Mouse (Mus musculus): ENCODE data around the gene Aknad1. TPM values are rescaled to one million over a fixed set of nuclear protein-coding genes. Genes with fewer than 3 reads are reported as not detected.

Aknad1 gene
- polyA plus RNA-seq, 1 experiment from 2014 or later, result not detected

DNA sequence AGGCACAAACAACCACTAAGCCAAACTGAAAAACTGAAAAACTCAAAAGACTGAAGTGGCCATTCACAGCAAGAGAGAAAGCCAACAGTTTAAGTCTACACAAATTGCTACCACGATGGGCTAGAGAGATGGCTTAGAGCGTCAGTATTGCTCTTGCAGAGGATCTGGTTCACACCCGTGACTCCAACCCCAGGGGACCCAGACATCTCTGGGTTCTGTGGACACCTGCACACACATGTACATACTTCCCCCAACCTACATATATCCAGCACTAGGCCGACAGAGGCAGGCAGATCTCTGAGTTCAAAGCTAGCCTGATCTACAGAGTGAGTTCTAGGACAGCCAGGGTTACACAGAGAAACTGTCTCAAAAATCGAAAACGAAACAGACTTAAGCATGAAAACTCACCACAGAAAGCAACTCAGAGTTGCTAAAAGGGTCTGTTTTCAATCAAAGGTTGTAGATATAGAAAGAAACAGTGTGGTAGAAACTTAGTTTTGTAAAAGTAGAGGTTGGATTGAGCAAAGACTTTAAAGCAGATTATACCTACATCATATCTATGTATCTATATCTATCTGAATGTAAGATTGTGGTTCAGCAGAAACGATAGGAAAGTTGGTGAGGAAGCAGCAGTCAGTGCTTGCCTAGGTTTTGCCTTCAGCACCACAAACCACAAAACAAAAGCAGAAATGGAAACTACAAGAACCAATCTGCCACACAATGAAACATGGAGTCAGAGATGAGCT lies 56.3 kb downstream of the Aknad1 start:
- H3K9me3 ChIP-seq (ENCODE audit: control insufficient read depth, low read length), result no peaks in the 10 kb centered on the region
- H3K36me3 ChIP-seq (ENCODE audit: control insufficient read depth, insufficient read depth, low read length), result peaks cover 88% of the 10 kb centered on the region
- no peak overlapping the region for H3K27ac ChIP-seq (replicated peaks in 1 of 2; ENCODE audit: control insufficient read depth in 1 of 2, insufficient read depth in 1 of 2, low read depth in 2 of 2, low read length in 2 of 2)
- ATAC-seq (ENCODE audit: insufficient number of reproducible peaks, insufficient read depth, low FRiP score, low read depth), result no peak
- no peak overlapping the region for H3K9ac ChIP-seq (ENCODE audit: low read length)
- H3K4me2 ChIP-seq (ENCODE audit: low read length), result no peak overlapping the region
- no peaks in the 10 kb centered on the region for H3K4me1 ChIP-seq (ENCODE audit: control insufficient read depth in 2 of 2, insufficient read depth in 2 of 2, low read length in 2 of 2)
- H3K4me3 ChIP-seq (ENCODE audit: control insufficient read depth in 1 of 2, insufficient read depth in 1 of 2, low read depth in 1 of 2, low read length in 2 of 2), result no peak overlapping the region
- WGBS, result 90% methylated on average over 7 of the region's 7 CpGs
- H3K27me3 ChIP-seq (ENCODE audit: control insufficient read depth, insufficient read depth, low read length), result no peaks in the 10 kb centered on the region

DNA sequence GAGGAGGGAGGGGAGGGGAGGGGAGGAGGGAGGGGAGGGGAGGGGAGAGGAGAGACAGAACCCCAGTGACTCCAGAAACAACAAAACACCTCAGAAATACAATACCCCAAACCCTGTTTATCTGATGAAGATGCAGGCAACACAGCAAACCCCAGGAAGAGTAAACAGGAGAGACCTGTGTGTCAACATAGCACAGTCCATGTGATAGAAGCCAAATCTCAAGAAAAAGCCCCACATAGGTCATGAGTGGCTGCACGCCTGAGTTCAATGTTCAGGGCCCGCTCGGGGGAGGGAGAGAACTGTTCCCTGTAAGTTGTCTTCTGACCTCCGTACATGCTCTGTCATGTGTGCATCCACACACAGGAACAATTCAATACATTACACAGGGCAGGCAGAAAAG lies 56.9 kb downstream of the Aknad1 start:
- Histone ChIP-seq H3K4me1 (ENCODE audit: control insufficient read depth in 2 of 2, insufficient read depth in 2 of 2, low read length in 2 of 2) (no peaks in the 10 kb centered on the region), H3K27ac (replicated peaks in 1 of 2; ENCODE audit: control insufficient read depth in 1 of 2, insufficient read depth in 1 of 2, low read depth in 2 of 2, low read length in 2 of 2) (no peak overlapping the region), H3K4me3 (ENCODE audit: control insufficient read depth in 1 of 2, insufficient read depth in 1 of 2, low read depth in 1 of 2, low read length in 2 of 2) (no peak overlapping the region), H3K4me2 (ENCODE audit: low read length) (no peak overlapping the region), H3K27me3 (ENCODE audit: control insufficient read depth, insufficient read depth, low read length) (no peaks in the 10 kb centered on the region), H3K9me3 (ENCODE audit: control insufficient read depth, low read length) (no peaks in the 10 kb centered on the region), H3K36me3 (ENCODE audit: control insufficient read depth, insufficient read depth, low read length) (peaks cover 91% of the 10 kb centered on the region), H3K9ac (ENCODE audit: low read length) (no peak overlapping the region)
- WGBS, result 96% methylated on average over 4 of the region's 4 CpGs
- no peak for ATAC-seq (ENCODE audit: insufficient number of reproducible peaks, insufficient read depth, low FRiP score, low read depth)

DNA sequence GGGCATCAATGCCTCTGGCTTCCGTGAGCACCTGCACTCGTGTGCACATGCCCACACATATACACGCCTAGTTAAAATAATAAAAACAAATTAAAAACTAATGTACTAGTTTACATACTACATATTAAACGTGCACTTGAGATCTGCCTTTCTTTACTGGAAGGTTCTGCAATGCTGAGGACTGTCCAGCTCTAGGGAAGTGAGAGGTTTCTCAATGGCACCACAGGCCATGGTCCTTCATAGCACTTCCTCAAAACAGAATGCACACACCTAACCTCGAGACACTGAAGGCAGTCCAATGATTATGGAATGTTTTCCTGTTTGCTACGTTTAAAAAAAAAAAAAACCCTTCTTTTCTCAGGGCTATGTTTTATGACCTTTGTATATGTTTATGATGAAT lies 58.3 kb downstream of the Aknad1 start:
- no peaks in the 10 kb centered on the region for H3K4me1 ChIP-seq (ENCODE audit: control insufficient read depth in 2 of 2, insufficient read depth in 2 of 2, low read length in 2 of 2)
- H3K9ac ChIP-seq (ENCODE audit: low read length), result no peak overlapping the region
- H3K4me2 ChIP-seq (ENCODE audit: low read length), result no peak overlapping the region
- 90% methylated on average over 6 of the region's 6 CpGs for WGBS
- no peak overlapping the region for H3K27ac ChIP-seq (replicated peaks in 1 of 2; ENCODE audit: control insufficient read depth in 1 of 2, insufficient read depth in 1 of 2, low read depth in 2 of 2, low read length in 2 of 2)
- H3K27me3 ChIP-seq (ENCODE audit: control insufficient read depth, insufficient read depth, low read length), result no peaks in the 10 kb centered on the region
- peaks cover 91% of the 10 kb centered on the region for H3K36me3 ChIP-seq (ENCODE audit: control insufficient read depth, insufficient read depth, low read length)
- H3K9me3 ChIP-seq (ENCODE audit: control insufficient read depth, low read length), result no peaks in the 10 kb centered on the region
- no peak overlapping the region for H3K4me3 ChIP-seq (ENCODE audit: control insufficient read depth in 1 of 2, insufficient read depth in 1 of 2, low read depth in 1 of 2, low read length in 2 of 2)
- ATAC-seq (ENCODE audit: insufficient number of reproducible peaks, insufficient read depth, low FRiP score, low read depth), result no peak

DNA sequence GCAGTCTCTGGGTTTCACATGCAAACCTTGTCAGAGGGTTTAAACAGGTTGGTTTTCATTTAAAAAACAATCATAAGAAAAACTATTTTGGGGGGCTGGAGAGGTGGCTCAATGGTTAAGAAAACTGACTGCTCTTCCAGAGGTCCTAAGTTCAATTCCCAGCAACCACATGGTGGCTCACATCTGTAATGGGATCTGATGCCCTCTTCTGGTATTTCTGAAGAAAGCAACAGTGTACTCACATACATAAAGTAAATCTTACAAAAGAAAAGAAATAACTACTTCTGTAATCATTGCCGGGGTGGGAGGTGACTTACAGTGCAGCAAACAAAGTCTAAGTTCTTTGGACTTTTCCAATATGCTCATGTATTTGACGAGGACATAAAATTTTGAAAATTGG lies 58.9 kb downstream of the Aknad1 start:
- no peak overlapping the region for H3K9ac ChIP-seq (ENCODE audit: low read length)
- H3K27ac ChIP-seq (replicated peaks in 1 of 2; ENCODE audit: control insufficient read depth in 1 of 2, insufficient read depth in 1 of 2, low read depth in 2 of 2, low read length in 2 of 2), result no peak overlapping the region
- no peak overlapping the region for H3K4me2 ChIP-seq (ENCODE audit: low read length)
- WGBS, result 87% methylated on average over 2 of the region's 2 CpGs
- no peaks in the 10 kb centered on the region for H3K27me3 ChIP-seq (ENCODE audit: control insufficient read depth, insufficient read depth, low read length)
- peaks cover 94% of the 10 kb centered on the region for H3K36me3 ChIP-seq (ENCODE audit: control insufficient read depth, insufficient read depth, low read length)
- no peaks in the 10 kb centered on the region for H3K9me3 ChIP-seq (ENCODE audit: control insufficient read depth, low read length)
- no peak overlapping the region for H3K4me3 ChIP-seq (ENCODE audit: control insufficient read depth in 1 of 2, insufficient read depth in 1 of 2, low read depth in 1 of 2, low read length in 2 of 2)
- ATAC-seq (ENCODE audit: insufficient number of reproducible peaks, insufficient read depth, low FRiP score, low read depth), result no peak
- H3K4me1 ChIP-seq (ENCODE audit: control insufficient read depth in 2 of 2, insufficient read depth in 2 of 2, low read length in 2 of 2), result no peaks in the 10 kb centered on the region

DNA sequence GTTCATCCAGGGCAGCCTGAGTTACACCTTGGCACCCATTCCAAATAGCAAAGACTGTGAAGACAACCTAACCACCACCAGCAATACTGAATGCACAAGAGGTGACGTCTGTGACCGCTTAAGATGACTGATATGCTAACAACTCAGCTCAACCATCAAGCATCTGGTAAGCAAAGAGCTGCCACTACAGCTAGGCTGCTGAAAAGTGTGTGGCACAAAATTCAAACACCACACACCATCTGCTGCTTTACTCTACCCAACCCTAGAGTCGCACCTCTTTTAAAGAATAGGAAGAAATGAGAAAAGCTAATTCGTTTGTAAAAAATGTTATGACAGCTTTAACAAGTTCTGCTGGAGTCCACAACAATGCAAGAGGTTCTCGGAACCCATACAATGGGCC lies 66.2 kb downstream of the Aknad1 start:
- no peak overlapping the region for H3K9ac ChIP-seq (ENCODE audit: low read length)
- H3K9me3 ChIP-seq (ENCODE audit: control insufficient read depth, low read length), result no peaks in the 10 kb centered on the region
- H3K27ac ChIP-seq (replicated peaks in 1 of 2; ENCODE audit: control insufficient read depth in 1 of 2, insufficient read depth in 1 of 2, low read depth in 2 of 2, low read length in 2 of 2), result peak overlapping the region; percentile 55 to 57; a peak in 2 of 4 replicates
- H3K4me2 ChIP-seq (ENCODE audit: low read length), result no peak overlapping the region
- H3K4me3 ChIP-seq (ENCODE audit: control insufficient read depth in 1 of 2, insufficient read depth in 1 of 2, low read depth in 1 of 2, low read length in 2 of 2), result no peak overlapping the region
- 0 out of 2 replicates have a peak, but pooled peaks have one; percentile 35 for ATAC-seq (ENCODE audit: insufficient number of reproducible peaks, insufficient read depth, low FRiP score, low read depth)
- peaks cover 0 to 9% of the 10 kb centered on the region in 2 experiments; a peak in 2 of 4 replicates for H3K4me1 ChIP-seq (ENCODE audit: control insufficient read depth in 2 of 2, insufficient read depth in 2 of 2, low read length in 2 of 2)
- peaks cover 74% of the 10 kb centered on the region for H3K36me3 ChIP-seq (ENCODE audit: control insufficient read depth, insufficient read depth, low read length)
- 63% methylated on average over 5 of the region's 5 CpGs for WGBS
- no peaks in the 10 kb centered on the region for H3K27me3 ChIP-seq (ENCODE audit: control insufficient read depth, insufficient read depth, low read length)

DNA sequence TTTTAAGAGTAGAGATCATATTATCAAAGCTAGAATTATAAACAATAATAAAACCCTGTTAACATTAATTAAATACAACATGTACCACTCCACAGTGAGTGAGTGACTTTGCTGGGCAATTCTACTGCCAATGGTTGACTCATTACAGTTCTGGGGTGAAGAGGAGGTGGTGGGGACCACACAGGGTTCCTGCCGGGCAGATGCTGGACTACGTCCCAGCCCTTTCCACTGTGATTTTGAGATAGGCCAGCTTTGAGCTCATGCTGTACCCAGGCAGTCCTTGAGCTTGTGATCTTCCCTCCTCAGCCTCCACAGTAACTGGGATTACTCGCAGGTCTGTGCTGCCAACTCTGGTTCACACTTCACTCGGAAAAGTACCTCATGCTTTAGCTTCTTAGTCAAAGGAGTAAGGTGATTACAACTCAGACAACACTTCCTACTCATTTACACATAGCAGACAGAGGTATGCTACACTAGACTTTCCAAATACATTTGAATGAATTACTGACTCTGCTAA lies 71.3 kb downstream of the Aknad1 start:
- no peak for ATAC-seq (ENCODE audit: insufficient number of reproducible peaks, insufficient read depth, low FRiP score, low read depth)
- H3K36me3 ChIP-seq (ENCODE audit: control insufficient read depth, insufficient read depth, low read length), result peaks cover 67% of the 10 kb centered on the region
- WGBS, result 60% methylated on average over 4 of the region's 4 CpGs

DNA sequence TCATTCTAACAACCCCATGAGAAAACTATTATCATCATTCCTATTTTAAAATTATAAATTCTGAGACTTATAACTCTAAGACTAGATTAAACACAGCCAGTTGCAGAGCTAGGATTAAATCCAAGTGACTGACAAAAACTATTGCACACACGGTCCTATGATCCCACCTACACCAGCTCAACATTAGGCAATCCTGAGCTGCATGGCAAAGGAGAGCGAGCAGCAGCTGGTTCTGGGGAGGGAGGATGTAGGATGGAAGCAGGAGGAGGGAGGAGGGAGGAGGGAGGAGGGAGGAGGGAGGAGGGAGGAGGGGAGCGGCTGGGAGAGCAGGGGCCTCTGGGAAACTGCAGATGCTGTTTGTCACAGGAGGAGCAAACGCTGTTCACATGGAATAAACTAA lies 76.2 kb downstream of the Aknad1 start:
- Histone ChIP-seq H3K9me3 (ENCODE audit: control insufficient read depth, low read length) (no peaks in the 10 kb centered on the region), H3K4me1 (ENCODE audit: control insufficient read depth in 2 of 2, insufficient read depth in 2 of 2, low read length in 2 of 2) (no peaks in the 10 kb centered on the region), H3K9ac (ENCODE audit: low read length) (no peak overlapping the region), H3K27me3 (ENCODE audit: control insufficient read depth, insufficient read depth, low read length) (no peaks in the 10 kb centered on the region), H3K27ac (replicated peaks in 1 of 2; ENCODE audit: control insufficient read depth in 1 of 2, insufficient read depth in 1 of 2, low read depth in 2 of 2, low read length in 2 of 2) (no peak overlapping the region), H3K36me3 (ENCODE audit: control insufficient read depth, insufficient read depth, low read length) (peaks cover 64% of the 10 kb centered on the region), H3K4me3 (ENCODE audit: control insufficient read depth in 1 of 2, insufficient read depth in 1 of 2, low read depth in 1 of 2, low read length in 2 of 2) (no peak overlapping the region), H3K4me2 (ENCODE audit: low read length) (no peak overlapping the region)
- ATAC-seq (ENCODE audit: insufficient number of reproducible peaks, insufficient read depth, low FRiP score, low read depth), result no peak
- 61% methylated on average over 4 of the region's 4 CpGs for WGBS

More for the DNA sequence above, 71.3 kb downstream of the Aknad1 start:
- no peaks in the 10 kb centered on the region for H3K27me3 ChIP-seq (ENCODE audit: control insufficient read depth, insufficient read depth, low read length)
- H3K4me2 ChIP-seq (ENCODE audit: low read length), result no peak overlapping the region
- no peak overlapping the region for H3K9ac ChIP-seq (ENCODE audit: low read length)
- H3K9me3 ChIP-seq (ENCODE audit: control insufficient read depth, low read length), result no peaks in the 10 kb centered on the region
- H3K27ac ChIP-seq (replicated peaks in 1 of 2; ENCODE audit: control insufficient read depth in 1 of 2, insufficient read depth in 1 of 2, low read depth in 2 of 2, low read length in 2 of 2), result no peak overlapping the region
- peaks cover 0 to 3% of the 10 kb centered on the region in 2 experiments; a peak in 1 of 4 replicates for H3K4me1 ChIP-seq (ENCODE audit: control insufficient read depth in 2 of 2, insufficient read depth in 2 of 2, low read length in 2 of 2)
- H3K4me3 ChIP-seq (ENCODE audit: control insufficient read depth in 1 of 2, insufficient read depth in 1 of 2, low read depth in 1 of 2, low read length in 2 of 2), result no peak overlapping the region
